Mouse (Mus musculus) lung, embryonic 15.5 days (tissue): Measurements from ENCODE around the gene Znhit6. TPM values are rescaled to one million over a fixed set of nuclear protein-coding genes. Genes with fewer than 3 reads are reported as not detected.

Experiments
- ATAC-seq: fragments of 200-750 bp; cut with Nextera tagmentation; 2 replicates; pipeline ENCODE4 v1.8.0; 2017; ENCODE audit warnings: moderate number of reproducible peaks, borderline replicate concordance; ENCODE audit not compliant: low FRiP score, low TSS enrichment; ENCODE audit errors: extremely low read depth
- H3K27ac ChIP-seq: fragments of 300-500 bp; sonication (generic); 2 replicates; pipeline ENCODE4 v1.5.1; 2015; ENCODE audit warnings: moderate library complexity, mild to moderate bottlenecking, inconsistent platforms
- H3K27me3 ChIP-seq: fragments of 300-500 bp; sonication (generic); 2 replicates; pipeline ENCODE4 v1.6.1; 2015; ENCODE audit warnings: inconsistent platforms
- H3K36me3 ChIP-seq: fragments of 300-500 bp; sonication (generic); 2 replicates; pipeline ENCODE4 v1.6.1; 2015; ENCODE audit warnings: inconsistent platforms
- H3K4me1 ChIP-seq: fragments of 300-500 bp; sonication (generic); 2 replicates; pipeline ENCODE4 v1.6.1; 2015; ENCODE audit warnings: inconsistent platforms
- H3K4me2 ChIP-seq: fragments of 300-500 bp; sonication (generic); 2 replicates; pipeline ENCODE4 v1.6.1; 2015; ENCODE audit warnings: inconsistent platforms, mild to moderate bottlenecking, moderate library complexity
- H3K4me3 ChIP-seq: fragments of 300-500 bp; sonication (generic); 2 replicates; pipeline ENCODE4 v1.5.1; 2015; ENCODE audit warnings: mild to moderate bottlenecking, inconsistent platforms
- H3K9ac ChIP-seq: fragments of 300-500 bp; sonication (generic); 2 replicates; pipeline ENCODE4 v1.6.1; 2015; ENCODE audit warnings: inconsistent platforms
- H3K9me3 ChIP-seq: fragments of 300-500 bp; sonication (generic); 2 replicates; pipeline ENCODE4 v1.6.1; 2016; ENCODE audit warnings: inconsistent platforms
- WGBS: fragments of 180-500 bp; shearing (Covaris S2); methylation state at CpG from one replicate; pipeline ENCODE4 v1.1.7; 2015; 5-methylcytosine and 5-hydroxymethylcytosine counted together
- polyA plus RNA-seq: library from polyadenylated mRNA; unstranded; fragments of >200 nt; fragmentation: Nextera tagmentation; extraction: Ambion mirVana; gene quantifications from 2 replicates; pipeline ENCODE4 v1.2.1, GENCODE M21; 2015

Gene Znhit6
- polyA plus RNA-seq, 1 experiment from 2014 or later = 32.1 TPM

GRCm38 (mm10) chr3:145583043-145583442, 7.0 kb downstream of the Znhit6 start:
- Histone ChIP-seq H3K36me3 (peaks cover 58% of the 10 kb centered on the region), H3K27ac (no peak overlapping the region), H3K27me3 (no peaks in the 10 kb centered on the region), H3K9me3 (no peaks in the 10 kb centered on the region), H3K4me3 (no peak overlapping the region), H3K9ac (no peak overlapping the region), H3K4me2 (no peak overlapping the region), H3K4me1 (no peaks in the 10 kb centered on the region)
- 77% methylated on average over 4 of the region's 4 CpGs for WGBS
- no peak for ATAC-seq

- peaks cover 52% of the 10 kb centered on the region for H3K36me3 ChIP-seq
- no peak overlapping the region for H3K27ac ChIP-seq
- no peaks in the 10 kb centered on the region for H3K4me1 ChIP-seq
- 41% methylated on average over 3 of the region's 3 CpGs for WGBS
- H3K9ac ChIP-seq = no peak overlapping the region
- no peak for ATAC-seq
- H3K4me3 ChIP-seq = no peak overlapping the region
- H3K27me3 ChIP-seq = no peaks in the 10 kb centered on the region
- no peaks in the 10 kb centered on the region for H3K9me3 ChIP-seq
- H3K4me2 ChIP-seq = no peak overlapping the region
Observed at GRCm38 (mm10) chr3:145583522-145584200, 7.7 kb downstream of the Znhit6 start.

DNA sequence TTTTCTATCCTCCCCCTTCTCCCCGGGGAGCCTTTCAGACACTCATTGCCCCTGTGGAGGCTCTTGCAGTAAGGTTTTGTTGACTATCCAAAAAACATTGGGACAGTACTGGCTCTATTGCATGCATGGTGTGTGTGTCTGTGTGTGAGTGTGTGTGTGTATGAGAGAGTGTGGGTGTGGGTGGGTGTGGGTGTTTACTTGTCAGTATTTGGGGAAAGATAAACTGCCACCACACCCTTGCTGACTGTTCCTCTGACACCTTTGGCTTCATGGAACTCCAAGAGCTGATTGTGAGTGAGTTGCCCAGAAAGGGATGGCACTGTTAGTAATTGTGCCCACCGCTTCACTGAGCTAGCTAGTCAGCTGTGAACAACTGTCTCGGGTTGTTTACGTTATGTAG, 14.6 kb downstream of the Znhit6 start:
- no peaks in the 10 kb centered on the region for H3K27me3 ChIP-seq
- 90% methylated on average over 4 of the region's 4 CpGs for WGBS
- no peaks in the 10 kb centered on the region for H3K9me3 ChIP-seq
- peaks cover 56% of the 10 kb centered on the region for H3K36me3 ChIP-seq
- no peak for ATAC-seq
- no peak overlapping the region for H3K27ac ChIP-seq
- H3K4me2 ChIP-seq = no peak overlapping the region
- no peaks in the 10 kb centered on the region for H3K4me1 ChIP-seq
- H3K4me3 ChIP-seq = no peak overlapping the region
- H3K9ac ChIP-seq = no peak overlapping the region

DNA sequence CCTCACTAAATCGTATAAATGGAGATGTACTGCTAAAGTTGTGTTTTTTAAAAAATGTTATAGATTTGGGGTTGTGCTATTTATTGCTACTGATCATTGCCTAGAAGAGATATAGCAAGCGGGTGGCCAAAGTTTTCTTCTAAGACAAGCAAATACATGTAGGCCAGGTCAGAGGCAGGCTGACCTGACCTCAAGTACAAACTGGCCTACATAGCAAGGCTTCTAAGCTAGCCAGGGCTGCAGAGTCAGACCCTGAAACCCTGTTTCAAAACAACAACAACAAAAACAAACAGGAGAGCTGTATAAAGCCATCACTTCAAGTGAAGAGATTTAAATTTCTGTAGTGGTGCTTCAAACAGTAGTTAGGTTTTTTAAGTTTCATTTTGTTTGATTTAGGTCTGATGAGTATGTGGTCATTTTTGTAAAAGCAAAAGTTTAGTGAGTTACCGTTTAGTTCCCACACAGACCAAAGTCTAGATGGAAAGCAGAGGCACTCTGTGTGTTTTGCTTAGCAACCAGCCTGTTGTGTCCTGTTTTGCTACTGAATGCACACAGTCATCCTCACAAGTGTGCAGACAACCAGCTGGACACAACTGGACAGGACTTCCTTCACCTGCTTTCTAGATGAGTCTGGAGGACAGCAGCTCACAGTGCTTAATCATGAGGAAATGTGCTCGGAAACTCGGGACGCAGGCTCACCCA, 16.0 kb downstream of the Znhit6 start:
- no peaks in the 10 kb centered on the region for H3K4me1 ChIP-seq
- no peak overlapping the region for H3K4me3 ChIP-seq
- no peak overlapping the region for H3K4me2 ChIP-seq
- WGBS = 88% methylated on average over 6 of the region's 6 CpGs
- peaks cover 46% of the 10 kb centered on the region for H3K36me3 ChIP-seq
- H3K9ac ChIP-seq = no peak overlapping the region
- H3K27ac ChIP-seq = no peak overlapping the region
- ATAC-seq = no peak
- H3K9me3 ChIP-seq = no peaks in the 10 kb centered on the region
- no peaks in the 10 kb centered on the region for H3K27me3 ChIP-seq

- WGBS = 87% methylated on average over 6 of the region's 6 CpGs
- H3K4me1 ChIP-seq = no peaks in the 10 kb centered on the region
- H3K9ac ChIP-seq = no peak overlapping the region
- H3K4me2 ChIP-seq = no peak overlapping the region
- no peak overlapping the region for H3K4me3 ChIP-seq
- H3K36me3 ChIP-seq = peaks cover 63% of the 10 kb centered on the region
- no peak overlapping the region for H3K27ac ChIP-seq
- H3K9me3 ChIP-seq = no peaks in the 10 kb centered on the region
- no peak for ATAC-seq
- no peaks in the 10 kb centered on the region for H3K27me3 ChIP-seq
Observed at GRCm38 (mm10) chr3:145595354-145595753, 19.3 kb downstream of the Znhit6 start.

DNA sequence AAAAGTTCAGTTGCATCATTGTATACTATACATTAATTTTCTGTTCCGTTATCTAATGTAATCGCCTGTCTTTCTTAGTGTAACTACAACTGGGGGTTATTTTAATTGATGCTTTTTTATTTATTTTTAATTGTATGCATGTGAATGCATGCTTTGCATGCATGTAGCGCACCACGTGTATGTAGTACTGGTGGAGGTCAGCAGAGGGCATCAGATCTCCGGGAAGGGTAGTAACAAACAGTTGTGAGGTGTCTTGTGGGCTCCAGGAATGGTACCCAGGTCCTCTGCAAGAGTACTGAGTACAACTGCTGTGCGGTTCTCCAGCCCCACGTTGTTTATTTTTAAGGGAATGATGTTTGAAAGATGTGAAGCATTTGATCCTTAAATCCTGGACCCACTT, 23.1 kb downstream of the Znhit6 start:
- Histone ChIP-seq H3K27ac (no peak overlapping the region), H3K4me1 (peaks cover 17% of the 10 kb centered on the region), H3K9me3 (no peaks in the 10 kb centered on the region), H3K4me2 (no peak overlapping the region), H3K9ac (no peak overlapping the region), H3K36me3 (peaks cover 49% of the 10 kb centered on the region), H3K27me3 (no peaks in the 10 kb centered on the region), H3K4me3 (no peak overlapping the region)
- WGBS = 87% methylated on average over 7 of the region's 7 CpGs
- ATAC-seq = no peak

DNA sequence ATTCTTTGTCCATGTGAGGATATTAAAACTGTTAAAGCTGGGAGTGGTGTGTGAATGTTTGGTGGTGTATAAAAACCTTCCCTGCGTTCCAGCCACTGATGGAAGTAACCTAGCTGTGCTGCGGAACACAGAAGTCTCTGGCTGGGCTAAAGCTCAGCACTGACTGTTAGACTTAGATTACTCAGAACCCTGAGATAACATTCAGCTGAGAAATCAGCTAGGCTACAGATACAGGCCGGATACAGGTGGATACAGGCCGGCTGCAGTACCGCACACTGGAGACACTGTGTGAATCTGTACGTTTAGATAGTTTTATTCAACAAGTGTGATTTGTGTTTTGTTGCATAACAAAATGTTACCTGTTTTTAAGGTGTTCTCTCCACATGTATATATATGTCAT, 24.8 kb downstream of the Znhit6 start:
- Histone ChIP-seq H3K4me2 (no peak overlapping the region), H3K27ac (0 out of 2 replicates have a peak overlapping the region, but pooled peaks have one; percentile 29), H3K9me3 (no peaks in the 10 kb centered on the region), H3K9ac (no peak overlapping the region), H3K36me3 (peaks cover 46% of the 10 kb centered on the region), H3K4me3 (no peak overlapping the region), H3K4me1 (peaks cover 17% of the 10 kb centered on the region), H3K27me3 (no peaks in the 10 kb centered on the region)
- 55% methylated on average over 6 of the region's 6 CpGs for WGBS
- no peak for ATAC-seq

DNA sequence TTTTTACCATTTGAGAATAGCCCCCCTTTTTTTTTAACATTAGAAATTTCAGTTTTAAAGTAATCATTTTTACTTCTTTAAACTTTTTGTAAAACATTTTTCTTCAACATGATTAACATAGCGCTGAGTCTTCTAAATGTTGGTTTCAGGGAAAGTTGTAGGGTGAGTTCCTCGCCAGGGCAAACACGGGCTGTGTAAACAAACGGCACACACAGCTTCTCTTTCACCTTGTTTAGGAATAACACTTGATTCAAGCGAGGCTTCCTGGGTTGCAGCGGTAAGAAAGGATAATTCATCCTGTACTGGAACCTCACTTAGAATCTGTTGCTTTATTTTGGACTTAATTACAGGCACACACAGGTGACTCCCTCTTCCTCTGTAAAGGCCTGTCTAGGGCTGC, 25.3 kb downstream of the Znhit6 start:
- H3K36me3 ChIP-seq = peaks cover 45% of the 10 kb centered on the region

DNA sequence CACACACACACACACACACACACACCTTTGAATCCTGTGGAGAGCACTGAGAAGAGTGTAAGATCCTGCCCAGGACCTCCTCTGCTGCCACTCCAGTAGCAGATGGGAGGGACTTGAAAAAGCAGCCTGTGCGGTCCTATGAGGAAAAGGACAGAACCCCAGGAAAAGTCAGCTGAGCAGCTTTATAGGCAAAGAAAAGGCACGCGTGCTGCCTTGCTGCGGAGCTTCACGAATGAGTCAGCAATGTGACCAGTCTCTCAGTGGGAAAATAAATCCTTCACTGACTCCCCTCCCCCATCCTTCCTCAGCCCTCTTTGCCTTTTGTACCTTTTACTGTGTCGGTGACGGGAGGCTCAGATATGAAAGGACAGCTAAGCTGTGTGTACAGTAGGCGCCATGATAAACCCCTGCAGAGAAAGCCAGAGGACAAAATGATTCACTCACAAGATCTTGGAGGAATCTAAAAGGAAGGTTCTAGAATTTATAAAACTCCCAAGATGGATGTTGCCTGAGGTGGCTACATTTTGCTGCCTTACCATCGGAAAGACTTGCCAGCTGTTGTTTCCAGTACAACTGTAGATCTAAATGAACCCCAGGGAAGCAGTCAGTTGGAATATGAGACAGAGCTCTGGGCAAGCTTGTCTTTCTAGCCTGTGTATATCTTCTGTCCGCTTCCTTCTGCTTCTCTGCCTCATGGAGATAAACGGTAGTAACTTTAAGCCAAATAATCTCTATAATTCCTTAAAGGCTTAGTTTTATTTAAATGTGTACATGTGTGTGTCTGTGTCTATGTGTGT, 26.6 kb downstream of the Znhit6 start:
- Histone ChIP-seq H3K4me1 (peaks cover 17% of the 10 kb centered on the region), H3K4me2 (peak overlapping the region; percentile 9; the same call in 1 of the 2 replicates), H3K9ac (no peak overlapping the region), H3K36me3 (peaks cover 45% of the 10 kb centered on the region), H3K4me3 (no peak overlapping the region), H3K9me3 (no peaks in the 10 kb centered on the region), H3K27me3 (no peaks in the 10 kb centered on the region), H3K27ac (peak overlapping the region; percentile 60)
- WGBS = 35% methylated on average over 11 of the region's 11 CpGs
- peak; percentile 56 for ATAC-seq

More for the DNA sequence above, 25.3 kb downstream of the Znhit6 start:
- H3K9ac ChIP-seq = no peak overlapping the region
- 27% methylated on average over 6 of the region's 6 CpGs for WGBS
- no peaks in the 10 kb centered on the region for H3K9me3 ChIP-seq
- H3K4me2 ChIP-seq = no peak overlapping the region
- H3K4me1 ChIP-seq = peaks cover 17% of the 10 kb centered on the region
- ATAC-seq = no peak
- H3K27me3 ChIP-seq = no peaks in the 10 kb centered on the region
- H3K27ac ChIP-seq = peak overlapping the region; percentile 60
- no peak overlapping the region for H3K4me3 ChIP-seq

GRCm38 (mm10) chr3:145605437-145606123, 29.6 kb downstream of the Znhit6 start:
- Histone ChIP-seq H3K27ac (no peak overlapping the region), H3K36me3 (peaks cover 22% of the 10 kb centered on the region)
- 86% methylated on average over 5 of the region's 5 CpGs for WGBS

DNA sequence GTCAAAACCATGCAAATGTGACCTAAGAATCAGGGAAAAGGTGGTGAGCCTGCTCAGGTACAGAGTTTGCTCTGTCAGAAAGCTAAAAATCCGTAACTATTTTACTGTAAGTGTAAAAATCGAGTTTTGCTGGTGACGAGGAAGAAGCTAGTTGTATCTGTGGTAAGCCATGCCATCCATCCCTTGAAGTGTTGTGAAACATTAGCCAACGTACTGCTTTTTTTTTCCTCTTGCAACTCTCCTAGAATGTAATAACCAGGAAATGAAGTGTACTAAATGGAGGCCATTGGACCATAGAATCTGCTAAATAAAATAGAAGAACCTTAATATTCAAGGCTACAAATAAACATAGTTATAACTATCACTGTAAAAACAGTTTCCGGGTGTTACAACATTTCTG, 32.3 kb downstream of the Znhit6 start:
- ATAC-seq = no peak
- peaks cover 22% of the 10 kb centered on the region for H3K36me3 ChIP-seq
- no peak overlapping the region for H3K4me3 ChIP-seq
- no peak overlapping the region for H3K4me2 ChIP-seq
- no peak overlapping the region for H3K27ac ChIP-seq
- no peak overlapping the region for H3K9ac ChIP-seq
- H3K27me3 ChIP-seq = no peaks in the 10 kb centered on the region
- 85% methylated on average over 5 of the region's 5 CpGs for WGBS
- no peaks in the 10 kb centered on the region for H3K9me3 ChIP-seq
- H3K4me1 ChIP-seq = 0 out of 2 replicates have a peak, but pooled peaks cover under 1% of the 10 kb centered on the region

More at GRCm38 (mm10) chr3:145605437-145606123, 29.6 kb downstream of the Znhit6 start:
- Histone ChIP-seq H3K9ac (no peak overlapping the region), H3K4me1 (peaks cover 16% of the 10 kb centered on the region), H3K4me2 (no peak overlapping the region), H3K4me3 (no peak overlapping the region), H3K27me3 (no peaks in the 10 kb centered on the region), H3K9me3 (no peaks in the 10 kb centered on the region)
- no peak for ATAC-seq
